Mouse (Mus musculus) cerebellum, adult 2 months (tissue): Measurements from ENCODE around the gene Zfp68. TPM values are rescaled to one million over a fixed set of nuclear protein-coding genes. Genes with fewer than 3 reads are reported as not detected.

Experiments used
- DNase-seq, 2 experiments: peaks; one replicate each; pipeline ENCODE4 v3.0.0; 2021
- H3K27ac ChIP-seq: fragments of 200-500 bp; 2 replicates; pipeline ENCODE4 v1.5.1; 2012; ENCODE audit warnings: low read length, control low read depth, inconsistent platforms; ENCODE audit not compliant: insufficient read depth
- H3K27me3 ChIP-seq: fragments of 200-500 bp; 2 replicates; pipeline ENCODE4 v1.6.1; 2012; ENCODE audit warnings: inconsistent platforms, mild to moderate bottlenecking, low read length, moderate library complexity; ENCODE audit not compliant: control insufficient read depth, insufficient read depth
- H3K4me1 ChIP-seq: fragments of 200-500 bp; 2 replicates; pipeline ENCODE4 v1.6.1; 2011; ENCODE audit warnings: low read length; ENCODE audit not compliant: control insufficient read depth, insufficient read depth
- H3K4me3 ChIP-seq: fragments of 200-500 bp; replicated peaks from 2 replicates; pipeline ENCODE3; 2011; ENCODE audit warnings: mild to moderate bottlenecking, low read depth, low read length, control low read depth; ENCODE audit not compliant: insufficient read depth
- CTCF ChIP-seq: fragments of 200-500 bp; IDR thresholded peaks from 2 replicates; pipeline ENCODE4 v1.5.1; 2011; ENCODE audit warnings: low read depth, mild to moderate bottlenecking, control low read depth, low read length, moderate library complexity, borderline replicate concordance; ENCODE audit not compliant: insufficient read depth
- POLR2A ChIP-seq: fragments of 200-500 bp; IDR thresholded peaks from 2 replicates; pipeline ENCODE4 v1.6.1; 2011; ENCODE audit warnings: low read length, control low read depth, borderline replicate concordance; ENCODE audit not compliant: insufficient read depth
- WGBS: fragments of 180-500 bp; shearing (Covaris S2); methylation state at CpG from one replicate; pipeline ENCODE4 v1.1.7; 2018; 5-methylcytosine and 5-hydroxymethylcytosine counted together
- polyA plus RNA-seq: library from polyadenylated mRNA; depleted of rRNA; stranded (reverse); fragments of >200 nt; gene quantifications from 2 replicates; pipeline ENCODE4 v1.2.3, GENCODE M21; 2012; rRNA removed

Zfp68 gene
- 28.9 and 29.8 TPM in 2 replicates for polyA plus RNA-seq

DNA sequence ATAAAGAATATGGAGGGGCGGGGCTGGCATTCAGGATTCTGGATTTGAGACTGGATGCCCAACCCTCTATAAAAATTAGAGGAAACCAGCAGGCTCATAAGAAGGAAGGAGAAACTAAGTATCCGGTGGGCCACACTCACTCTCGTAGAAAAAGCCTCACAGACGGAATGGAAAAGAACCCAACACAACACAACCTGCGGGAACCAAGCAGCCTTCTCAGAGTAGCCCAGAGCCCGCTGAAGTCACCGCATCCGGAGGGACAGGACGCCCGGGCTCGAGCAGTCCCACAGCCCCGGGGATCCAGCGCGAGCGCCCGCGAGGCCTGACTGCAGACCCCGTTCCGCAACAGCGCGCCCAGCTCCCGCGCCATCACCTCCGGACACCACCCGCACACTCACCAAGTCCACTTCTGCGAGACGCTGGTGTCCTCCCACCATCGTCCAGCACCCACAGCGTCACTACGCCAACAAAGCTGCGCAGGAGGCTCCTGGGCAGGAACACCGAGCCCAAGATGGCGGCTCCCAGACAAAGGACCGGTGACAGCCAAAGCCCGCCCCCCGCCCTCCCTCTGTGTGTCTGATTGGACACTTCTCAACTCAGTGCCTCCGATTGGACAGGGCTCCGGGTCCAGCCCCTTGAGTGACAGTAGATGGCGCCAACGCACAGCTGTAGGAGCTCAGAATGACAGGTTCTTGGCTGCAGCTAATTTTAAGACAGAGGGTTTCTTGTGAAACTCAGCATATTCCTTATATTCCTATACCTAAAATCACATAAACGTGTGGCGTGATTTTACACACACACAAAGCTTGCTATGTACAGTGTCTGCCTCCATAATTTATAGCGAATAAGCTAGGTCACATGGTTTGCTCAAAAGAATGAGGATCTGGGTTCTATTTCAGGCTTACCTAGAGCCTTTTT lies at the start of gene Zfp68:
Gene Zfp68 (minus strand): TSS at position 551 of the 918 bp plus-strand sequence.
- Histone ChIP-seq H3K27me3 (no peaks in the 10 kb centered on the region), H3K4me3 (peak within 1 kb of the TSS; percentile 89), H3K4me1 (no peaks in the 10 kb centered on the region; the same call in 1 of the 2 replicates), H3K27ac (peak within 1 kb of the TSS; percentile 84)
- DNase-seq: peak; percentile 92 to 96
- peak; percentile 19; the same call in 1 of the 2 replicates for TF ChIP-seq CTCF
- TF ChIP-seq POLR2A: peak; percentile 97
- under 1% methylated on average over 43 of the region's 43 CpGs for WGBS

DNA sequence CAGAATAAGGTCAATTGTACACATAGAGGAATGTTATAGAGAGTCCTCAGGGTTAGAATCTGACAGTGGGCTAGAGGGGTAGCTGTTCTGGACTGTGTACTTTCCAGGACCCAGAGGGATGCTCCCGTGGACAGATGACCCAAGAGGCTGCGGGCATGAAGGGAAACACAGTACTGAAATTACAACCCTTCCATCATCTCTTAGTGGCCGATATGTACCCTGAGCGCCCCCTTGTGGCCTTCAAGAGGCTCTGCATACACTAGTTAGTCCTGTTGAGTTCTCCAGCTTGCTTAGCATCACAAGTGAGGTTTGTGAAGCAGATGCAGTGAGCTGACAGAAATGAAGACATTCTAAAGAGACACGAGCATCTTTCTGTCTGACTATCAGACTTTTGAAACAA lies 39.4 kb upstream of the Zfp68 start:
- 3% methylated on average over 5 of the region's 5 CpGs for WGBS
- DNase-seq: peak; percentile 36 to 40
- Histone ChIP-seq H3K4me1 (no peaks in the 10 kb centered on the region), H3K27me3 (no peaks in the 10 kb centered on the region), H3K27ac (no peak overlapping the region), H3K4me3 (no peak overlapping the region)
- TF ChIP-seq POLR2A (no peak), CTCF (peak; percentile 77)

DNA sequence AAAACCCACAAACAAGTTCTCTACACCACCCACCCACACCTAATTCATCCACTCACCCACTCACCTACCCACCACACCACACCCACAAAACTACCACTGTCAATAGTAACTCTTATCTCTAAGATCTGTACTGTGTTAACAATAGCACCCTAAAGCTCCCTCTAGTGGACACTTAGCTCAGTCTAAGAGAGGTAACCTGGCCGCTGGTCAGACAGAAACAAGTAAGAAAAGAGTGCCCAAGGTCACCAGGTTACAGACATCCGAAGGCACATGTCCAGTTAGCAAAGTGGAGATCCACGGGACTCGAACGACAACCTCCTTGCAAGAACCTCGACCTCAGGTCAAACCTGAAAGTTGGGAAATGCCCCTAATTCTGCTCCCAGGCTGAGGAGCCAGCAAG lies 38.3 kb upstream of the Zfp68 start:
- WGBS: 33% methylated on average over 6 of the region's 6 CpGs

DNA sequence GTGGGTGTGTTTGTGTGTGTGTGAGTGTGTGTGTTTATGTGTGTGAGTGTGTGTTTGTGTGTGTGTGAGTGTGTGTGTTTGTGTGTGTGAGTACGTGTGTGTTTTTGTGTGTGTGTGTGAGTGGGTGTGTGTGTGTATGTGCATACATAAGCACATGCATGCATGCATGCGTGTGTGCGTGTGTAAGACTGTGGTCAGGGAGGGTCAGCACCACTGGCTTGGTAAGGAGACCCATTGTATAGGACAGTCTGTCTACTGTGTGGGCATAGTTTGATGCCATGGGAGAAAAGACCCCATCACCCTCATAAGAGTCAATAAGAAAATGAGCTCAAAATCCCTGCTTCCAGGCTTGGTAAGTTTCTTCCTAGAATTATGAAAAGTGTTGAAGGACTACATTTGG lies 37.8 kb upstream of the Zfp68 start:
- WGBS: 92% methylated on average over 3 of the region's 3 CpGs

More for the DNA sequence above, 38.3 kb upstream of the Zfp68 start:
- no peaks in the 10 kb centered on the region for H3K4me1 ChIP-seq
- H3K27me3 ChIP-seq: no peaks in the 10 kb centered on the region
- peak; percentile 25 to 40 for DNase-seq
- H3K27ac ChIP-seq: no peak overlapping the region
- no peak overlapping the region for H3K4me3 ChIP-seq
- peak; percentile 60; the same call in 1 of the 2 replicates for TF ChIP-seq CTCF
- no peak for TF ChIP-seq POLR2A

DNA sequence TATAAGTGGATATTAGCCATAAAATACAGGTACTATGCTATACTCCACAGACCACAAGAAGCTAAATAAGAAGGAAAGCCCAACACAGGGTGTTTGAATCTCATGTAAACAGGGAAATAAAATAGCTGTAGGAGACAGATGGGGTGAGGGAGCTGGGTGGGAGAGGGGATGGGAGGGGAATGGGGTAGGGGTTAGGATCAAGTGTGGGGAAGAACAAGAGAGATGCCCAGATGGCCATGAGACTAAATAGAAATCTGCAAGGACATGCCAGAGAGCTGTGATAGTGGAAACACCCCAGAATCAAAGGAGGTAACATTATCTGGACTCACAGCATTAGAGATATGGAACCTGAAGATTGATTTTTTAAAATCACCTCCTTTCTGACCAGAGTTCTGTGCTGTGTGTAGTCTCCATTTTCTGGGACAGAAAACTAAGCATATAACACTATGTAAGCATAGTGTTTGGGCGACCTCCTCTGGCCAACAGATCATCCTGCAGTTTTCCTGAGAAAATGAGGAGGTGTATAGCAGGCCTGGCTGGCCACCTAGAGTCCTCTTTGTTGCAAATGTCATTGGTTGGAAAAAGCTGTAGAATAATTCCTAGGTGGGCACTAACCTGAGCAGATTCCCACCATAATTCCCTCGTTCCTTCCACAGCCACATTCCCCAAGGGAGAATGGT lies 37.1 kb upstream of the Zfp68 start:
- 20% methylated on average over 2 of the region's 2 CpGs for whole genome bisulfite sequencing
- TF ChIP-seq CTCF: peak; percentile 66
- TF ChIP-seq POLR2A: no peak
- no peak overlapping the region for H3K4me3 ChIP-seq
- H3K27me3 ChIP-seq: no peaks in the 10 kb centered on the region
- DNase-seq: peak; percentile 32 to 36
- no peak overlapping the region for H3K27ac ChIP-seq
- no peaks in the 10 kb centered on the region for H3K4me1 ChIP-seq

More for the DNA sequence above, 37.8 kb upstream of the Zfp68 start:
- Histone ChIP-seq H3K27me3 (no peaks in the 10 kb centered on the region), H3K27ac (no peak overlapping the region), H3K4me1 (no peaks in the 10 kb centered on the region), H3K4me3 (no peak overlapping the region)
- DNase-seq: no peak
- TF ChIP-seq POLR2A (no peak), CTCF (no peak)

DNA sequence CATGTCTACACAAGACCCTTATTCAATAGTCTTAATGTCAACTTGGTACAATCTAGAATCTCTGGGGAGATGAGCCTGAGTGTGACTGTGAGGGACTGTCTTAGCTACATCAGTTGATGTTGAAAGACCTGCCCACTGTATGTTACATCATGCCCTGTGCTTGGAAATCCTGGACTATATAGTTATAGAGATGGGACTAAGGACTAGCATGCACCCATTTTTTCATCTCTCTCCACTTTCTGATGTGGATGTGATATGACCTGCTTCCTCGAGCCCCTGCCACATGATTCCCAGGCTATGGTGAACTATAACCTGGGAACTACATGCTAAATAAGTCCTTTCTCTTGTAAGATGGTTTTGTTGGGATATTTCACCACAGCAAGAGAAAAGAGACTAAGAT lies 33.4 kb upstream of the Zfp68 start:
- WGBS: 95% methylated on average over 1 of the region's 1 CpGs
- TF ChIP-seq POLR2A (no peak), CTCF (no peak)
- H3K27me3 ChIP-seq: no peaks in the 10 kb centered on the region
- H3K4me3 ChIP-seq: no peak overlapping the region
- H3K4me1 ChIP-seq: no peaks in the 10 kb centered on the region
- no peak for DNase-seq
- no peak overlapping the region for H3K27ac ChIP-seq

DNA sequence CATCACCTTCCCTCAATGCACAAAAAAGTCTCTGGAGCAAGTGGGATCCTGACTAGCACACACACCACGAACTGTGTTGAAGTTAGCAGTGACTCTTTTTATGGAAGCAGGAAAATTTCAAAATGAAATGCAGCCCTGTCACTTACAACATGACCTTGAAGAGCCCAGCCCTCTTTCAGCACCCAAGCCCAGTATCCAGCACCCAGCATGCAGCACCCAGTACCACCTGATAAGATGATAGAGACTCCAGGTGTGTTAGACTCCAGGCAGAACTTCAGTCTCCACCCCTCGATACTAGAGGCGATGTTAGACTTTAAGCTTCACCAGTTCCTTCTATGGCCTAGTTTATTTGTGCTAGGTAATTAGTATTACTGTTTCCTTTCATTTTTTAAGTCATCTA lies 22.2 kb upstream of the Zfp68 start:
- H3K4me3 ChIP-seq: no peak overlapping the region
- no peak for TF ChIP-seq CTCF
- TF ChIP-seq POLR2A: no peak
- no peaks in the 10 kb centered on the region for H3K4me1 ChIP-seq
- H3K27me3 ChIP-seq: no peaks in the 10 kb centered on the region
- no peak for DNase-seq
- H3K27ac ChIP-seq: no peak overlapping the region
- 91% methylated on average over 3 of the region's 3 CpGs for WGBS

DNA sequence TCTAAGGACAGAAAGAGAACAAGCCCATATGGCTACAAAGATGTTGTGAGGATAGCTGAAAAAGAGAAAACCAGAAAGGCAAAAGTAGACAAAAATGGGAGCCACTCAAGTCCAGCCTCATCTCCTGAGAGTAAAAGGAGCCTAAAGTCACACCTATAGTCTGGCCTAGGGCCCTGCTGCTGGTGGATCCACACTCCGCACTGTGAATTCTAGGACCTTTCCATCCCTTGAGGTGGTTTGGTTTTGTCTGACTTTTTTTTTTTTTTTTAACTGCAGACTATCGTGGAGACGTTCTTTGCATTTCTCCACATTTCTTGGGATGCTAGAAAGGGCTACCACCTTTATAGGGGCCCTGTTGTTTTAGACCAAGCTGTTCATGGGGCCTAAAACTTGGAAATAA lies 21.5 kb upstream of the Zfp68 start:
- WGBS: 91% methylated on average over 3 of the region's 3 CpGs
- no peak for DNase-seq
- H3K4me1 ChIP-seq: no peaks in the 10 kb centered on the region
- H3K4me3 ChIP-seq: no peak overlapping the region
- H3K27ac ChIP-seq: no peak overlapping the region
- no peaks in the 10 kb centered on the region for H3K27me3 ChIP-seq
- TF ChIP-seq CTCF (no peak), POLR2A (no peak)
